Mouse (Mus musculus) hindbrain, embryonic 16.5 days (tissue): ENCODE data around the gene Sppl2b. TPM values are rescaled to one million over a fixed set of nuclear protein-coding genes. Genes with fewer than 3 reads are reported as not detected.
A peak's percentile ranks its signal among the peaks of the same experiment; 100 is the strongest.

Experiments used
- ATAC-seq: fragments of 200-750 bp; cut with Nextera tagmentation; 2 replicates; pipeline ENCODE4 v1.8.0; 2017; ENCODE audit warnings: moderate TSS enrichment, moderate library complexity
- H3K27ac ChIP-seq: fragments of 300-500 bp; sonication (generic); 2 replicates; pipeline ENCODE4 v1.5.1; 2014; ENCODE audit warnings: low read depth, mild to moderate bottlenecking, control low read depth, low read length, moderate library complexity
- H3K27me3 ChIP-seq: fragments of 300-500 bp; sonication (generic); replicated peaks from 2 replicates; pipeline ENCODE4 v1.6.1; 2014; ENCODE audit warnings: low read length; ENCODE audit not compliant: control insufficient read depth, insufficient read depth
- H3K36me3 ChIP-seq: fragments of 300-500 bp; sonication (generic); 2 replicates; pipeline ENCODE4 v1.6.1; 2014; ENCODE audit warnings: mild to moderate bottlenecking, low read length, moderate library complexity, mixed read lengths; ENCODE audit not compliant: control insufficient read depth, insufficient read depth
- H3K4me1 ChIP-seq: fragments of 300-500 bp; sonication (generic); 2 replicates; pipeline ENCODE4 v1.6.1; 2014; ENCODE audit warnings: low read depth, low read length; ENCODE audit not compliant: control insufficient read depth, insufficient read depth
- H3K4me2 ChIP-seq: fragments of 300-500 bp; sonication (generic); 2 replicates; pipeline ENCODE4 v1.6.1; 2014; ENCODE audit warnings: mild to moderate bottlenecking, low read length, control low read depth, moderate library complexity
- H3K4me3 ChIP-seq: fragments of 300-500 bp; sonication (generic); 2 replicates; pipeline ENCODE4 v1.5.1; 2014; ENCODE audit warnings: mild to moderate bottlenecking, low read length, control low read depth, moderate library complexity
- H3K9ac ChIP-seq: fragments of 300-500 bp; sonication (generic); 2 replicates; pipeline ENCODE4 v1.6.1; 2014; ENCODE audit warnings: low read depth, mild to moderate bottlenecking, control low read depth, low read length, moderate library complexity
- H3K9me3 ChIP-seq: fragments of 300-500 bp; sonication (generic); 2 replicates; pipeline ENCODE4 v1.6.1; 2014; ENCODE audit warnings: mild to moderate bottlenecking, low read length, moderate library complexity; ENCODE audit not compliant: control insufficient read depth
- WGBS: fragments of 180-500 bp; shearing (Covaris S2); extraction: QIAGEN DNeasy Blood & Tissue Kit; methylation state at CpG from one replicate; pipeline ENCODE4 v1.1.7; 2014; 5-methylcytosine and 5-hydroxymethylcytosine counted together
- polyA plus RNA-seq: library from polyadenylated mRNA; unstranded; fragments of >200 nt; fragmentation: Nextera tagmentation; extraction: Ambion mirVana; gene quantifications from 2 replicates; pipeline ENCODE4 v1.2.1, GENCODE M21; 2015

The Sppl2b gene
- polyA plus RNA-seq, 1 experiment from 2014 or later = 92.4 TPM

DNA sequence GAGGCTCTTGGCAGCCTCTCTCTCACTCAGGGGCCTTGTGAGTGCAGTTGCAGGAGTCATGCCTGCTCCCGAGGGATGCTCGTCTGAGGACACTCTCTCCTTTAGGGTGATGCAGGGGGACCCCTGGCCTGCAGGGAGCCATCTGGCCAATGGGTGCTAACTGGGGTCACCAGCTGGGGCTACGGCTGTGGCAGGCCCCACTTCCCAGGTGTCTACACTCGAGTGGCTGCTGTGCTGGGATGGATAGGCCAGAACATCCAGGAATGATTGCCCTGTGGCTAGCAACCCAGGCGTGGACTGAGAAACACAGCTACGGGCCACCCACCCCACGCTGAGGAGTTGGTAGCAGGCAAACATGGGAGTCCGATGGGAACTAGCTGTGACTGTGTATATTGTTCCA, 44.0 kb downstream of the Sppl2b start:
- Histone ChIP-seq H3K27ac (no peak overlapping the region), H3K9ac (no peak overlapping the region), H3K4me3 (no peak overlapping the region), H3K4me1 (peaks cover 14% of the 10 kb centered on the region), H3K27me3 (no peaks in the 10 kb centered on the region), H3K4me2 (peak overlapping the region; percentile 70), H3K36me3 (peaks cover 26% of the 10 kb centered on the region), H3K9me3 (no peaks in the 10 kb centered on the region)
- no peak for ATAC-seq
- 91% methylated on average over 8 of the region's 8 CpGs for WGBS

GRCm38 (mm10) chr10:80899591-80900317, 44.7 kb downstream of the Sppl2b start:
- Histone ChIP-seq H3K9ac (peak overlapping the region; percentile 94), H3K36me3 (peaks cover 33% of the 10 kb centered on the region), H3K4me3 (peak overlapping the region; percentile 91), H3K27me3 (no peaks in the 10 kb centered on the region), H3K27ac (peak overlapping the region; percentile 94), H3K9me3 (no peaks in the 10 kb centered on the region), H3K4me2 (peak overlapping the region; percentile 70), H3K4me1 (peaks cover 14% of the 10 kb centered on the region)
- WGBS = 15% methylated on average over 24 of the region's 25 CpGs
- ATAC-seq = no peak

DNA sequence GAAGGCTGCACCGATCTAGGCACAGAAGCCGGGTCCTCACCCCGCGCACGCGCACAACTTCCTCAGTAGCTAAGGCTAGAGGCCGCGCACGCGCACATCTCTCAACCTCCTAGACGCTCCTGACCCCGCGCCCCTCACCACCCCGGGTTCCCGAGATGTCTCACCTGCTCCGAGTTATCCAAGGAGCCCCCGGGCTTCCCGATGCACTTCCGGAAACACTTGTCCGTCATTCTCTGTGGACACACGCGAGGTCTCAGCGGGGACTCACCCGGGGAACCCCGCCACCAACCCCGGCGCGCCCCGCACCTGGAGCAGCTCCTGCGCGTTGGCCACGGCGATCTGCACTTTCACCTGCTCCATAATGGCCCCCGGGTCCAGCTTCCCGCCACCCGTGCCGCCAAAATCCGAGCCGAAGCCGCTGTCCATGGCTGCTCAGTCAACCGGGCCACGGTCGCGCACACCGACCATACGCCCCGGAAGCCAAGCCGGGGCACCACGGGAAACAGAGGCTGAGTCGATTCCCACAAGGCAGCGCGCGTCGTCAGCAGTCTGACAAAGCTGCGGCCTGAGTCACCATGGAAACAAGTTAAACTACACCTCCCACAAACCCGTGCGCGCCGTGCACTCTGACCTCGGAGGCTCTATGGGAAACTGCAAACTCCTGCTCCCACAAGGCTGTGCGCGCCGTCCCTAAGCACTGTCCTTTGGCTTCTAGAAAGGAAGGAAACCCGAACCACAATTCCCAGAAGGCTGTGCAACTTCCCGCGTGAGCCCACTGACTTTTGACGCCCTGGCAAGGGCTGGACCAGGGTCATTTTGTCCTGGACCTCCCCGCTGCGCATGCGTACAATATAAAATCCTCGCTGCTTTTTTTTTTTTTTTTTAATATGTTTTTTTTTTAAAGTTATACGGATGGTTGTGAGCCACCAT, 45.5 kb downstream of the Sppl2b start, which contains the start of gene Timm13:
TSS of gene Timm13 (minus strand) at position 652 of the 930 bp plus-strand sequence.
- Histone ChIP-seq H3K4me2 (peak within 1 kb of the TSS; percentile 70), H3K9ac (peak within 1 kb of the TSS; percentile 94), H3K4me3 (peak within 1 kb of the TSS; percentile 91), H3K27ac (peak within 1 kb of the TSS; percentile 94), H3K27me3 (no peaks in the 10 kb centered on the region), H3K9me3 (no peaks in the 10 kb centered on the region), H3K4me1 (peaks cover 14% of the 10 kb centered on the region), H3K36me3 (peaks cover 40% of the 10 kb centered on the region)
- under 1% methylated on average over 71 of the region's 72 CpGs for WGBS
- ATAC-seq = peak; percentile 96

DNA sequence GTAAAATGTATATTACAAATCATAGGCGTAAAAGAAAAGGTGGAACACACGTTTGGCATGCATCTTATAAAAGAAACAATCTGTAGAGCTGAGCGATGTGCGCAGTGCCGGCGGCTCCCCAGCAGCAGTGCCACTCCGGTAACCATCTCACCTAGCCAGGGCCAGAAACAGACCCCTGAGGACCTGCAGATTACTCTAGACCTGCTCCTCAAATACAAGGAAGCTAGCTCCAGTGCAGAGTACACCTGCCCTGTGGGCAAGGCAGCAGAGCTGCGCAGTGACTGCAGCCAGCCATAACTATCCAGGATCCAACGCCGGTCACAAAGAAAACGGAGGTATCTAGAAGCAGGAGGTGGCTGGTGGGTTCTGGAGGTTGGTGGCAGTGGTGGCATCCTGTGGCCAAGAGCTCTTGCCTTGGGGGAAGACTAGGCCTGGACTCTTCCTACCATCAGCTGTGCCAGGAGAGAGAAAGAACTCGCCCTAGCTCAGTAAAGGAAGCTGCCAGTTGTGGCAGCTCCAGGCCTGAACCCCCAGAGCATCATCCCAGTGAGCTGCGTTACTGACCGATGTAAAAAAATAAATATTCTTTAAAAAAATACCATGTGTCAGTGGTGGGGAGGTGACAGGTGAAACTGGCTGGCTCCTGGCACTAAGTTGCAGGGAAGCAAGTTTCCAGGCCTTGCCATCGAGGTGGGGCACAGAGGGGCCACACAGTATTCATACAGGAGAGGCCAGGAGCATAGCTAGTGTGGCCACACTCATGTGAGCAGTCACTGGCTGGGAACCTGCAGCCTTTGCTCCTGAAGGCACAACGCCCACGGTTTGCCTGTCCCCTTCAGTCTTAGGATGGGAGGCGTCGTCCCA, 46.6 kb downstream of the Sppl2b start:
- 91% methylated on average over 19 of the region's 19 CpGs for WGBS
- peak overlapping the region; percentile 48 for H3K4me2 ChIP-seq
- H3K4me3 ChIP-seq = peak overlapping the region; percentile 91; the same call in 1 of the 2 replicates
- no peaks in the 10 kb centered on the region for H3K9me3 ChIP-seq
- no peak for ATAC-seq
- no peaks in the 10 kb centered on the region for H3K27me3 ChIP-seq
- peaks cover 47% of the 10 kb centered on the region for H3K36me3 ChIP-seq
- peak overlapping the region; percentile 70 for H3K27ac ChIP-seq
- H3K4me1 ChIP-seq = peaks cover 14% of the 10 kb centered on the region
- peak overlapping the region; percentile 38 for H3K9ac ChIP-seq

DNA sequence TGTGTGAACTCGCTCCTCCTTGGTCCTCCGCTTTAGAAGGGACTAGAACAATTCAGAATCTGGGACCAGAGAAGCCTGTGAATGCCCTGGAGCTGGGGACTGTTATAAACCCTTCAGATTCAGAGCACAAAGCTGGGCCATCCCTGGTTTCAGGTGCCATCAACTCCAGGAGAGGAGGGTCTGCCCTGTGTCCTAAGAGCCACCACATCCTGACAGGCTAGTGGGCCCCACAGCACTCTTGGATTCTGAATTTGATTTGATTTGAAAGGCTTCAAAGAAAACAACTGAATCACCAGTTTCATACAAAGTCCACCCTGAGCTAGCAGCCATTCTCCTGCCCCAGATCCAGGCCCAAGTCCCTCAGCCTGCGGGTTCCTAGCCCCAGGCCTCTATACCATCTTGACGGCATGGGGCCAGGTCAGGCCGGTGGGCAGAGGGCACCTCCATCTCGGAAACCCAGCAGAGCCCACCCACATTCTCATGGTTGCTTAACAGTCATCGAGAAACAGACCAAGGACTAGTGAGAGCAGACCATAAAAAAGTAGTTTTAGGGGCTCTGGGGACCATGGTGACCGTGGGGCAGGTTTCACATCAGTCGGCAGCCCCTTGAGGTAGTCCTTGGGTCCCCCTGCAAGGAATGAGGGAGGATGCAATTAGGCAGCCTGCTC, 47.3 kb downstream of the Sppl2b start:
- peaks cover 14% of the 10 kb centered on the region for H3K4me1 ChIP-seq
- H3K36me3 ChIP-seq = peaks cover 48% of the 10 kb centered on the region
- no peak overlapping the region for H3K4me3 ChIP-seq
- H3K27ac ChIP-seq = no peak overlapping the region
- 96% methylated on average over 9 of the region's 9 CpGs for WGBS
- H3K9me3 ChIP-seq = no peaks in the 10 kb centered on the region
- H3K4me2 ChIP-seq = no peak overlapping the region
- ATAC-seq = no peak
- no peaks in the 10 kb centered on the region for H3K27me3 ChIP-seq
- H3K9ac ChIP-seq = no peak overlapping the region

DNA sequence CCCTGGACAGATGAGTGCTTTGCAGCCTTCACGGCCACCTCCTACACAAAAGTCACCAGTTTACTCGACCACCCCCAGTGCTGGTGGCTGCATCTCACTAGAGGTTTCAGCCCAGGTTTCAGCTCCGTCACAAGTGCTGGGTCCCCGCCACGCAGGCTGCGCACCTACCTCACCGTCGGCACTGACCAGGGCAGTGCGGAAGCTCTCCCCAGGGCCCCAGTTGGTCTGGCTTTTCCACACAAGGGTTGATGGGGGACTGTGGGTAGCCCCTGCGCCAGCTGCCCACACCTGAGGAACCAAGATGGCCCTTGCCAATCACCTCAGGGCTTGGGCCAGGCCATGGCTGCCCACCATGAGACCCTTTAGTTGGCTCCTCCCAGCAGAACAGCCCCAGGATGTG, 48.2 kb downstream of the Sppl2b start:
- peaks cover 14% of the 10 kb centered on the region for H3K4me1 ChIP-seq
- no peak overlapping the region for H3K4me3 ChIP-seq
- WGBS = 94% methylated on average over 10 of the region's 10 CpGs
- peaks cover 56% of the 10 kb centered on the region for H3K36me3 ChIP-seq
- no peak overlapping the region for H3K27ac ChIP-seq
- no peak overlapping the region for H3K9ac ChIP-seq
- no peaks in the 10 kb centered on the region for H3K27me3 ChIP-seq
- no peak for ATAC-seq
- H3K9me3 ChIP-seq = no peaks in the 10 kb centered on the region
- H3K4me2 ChIP-seq = no peak overlapping the region

GRCm38 (mm10) chr10:80904004-80904693, 49.1 kb downstream of the Sppl2b start:
- H3K36me3 ChIP-seq = peaks cover 55% of the 10 kb centered on the region
- no peaks in the 10 kb centered on the region for H3K9me3 ChIP-seq
- no peak overlapping the region for H3K4me3 ChIP-seq
- WGBS = 86% methylated on average over 28 of the region's 28 CpGs
- H3K9ac ChIP-seq = no peak overlapping the region
- no peak for ATAC-seq
- H3K27me3 ChIP-seq = no peaks in the 10 kb centered on the region
- H3K4me1 ChIP-seq = peaks cover 11% of the 10 kb centered on the region
- no peak overlapping the region for H3K27ac ChIP-seq
- H3K4me2 ChIP-seq = no peak overlapping the region

GRCm38 (mm10) chr10:80904709-80905108, 49.6 kb downstream of the Sppl2b start:
- Histone ChIP-seq H3K36me3 (peaks cover 59% of the 10 kb centered on the region), H3K9me3 (no peaks in the 10 kb centered on the region)

More at GRCm38 (mm10) chr10:80904709-80905108, 49.6 kb downstream of the Sppl2b start:
- H3K27me3 ChIP-seq = no peaks in the 10 kb centered on the region
- ATAC-seq = no peak
- no peak overlapping the region for H3K4me3 ChIP-seq
- no peak overlapping the region for H3K27ac ChIP-seq
- WGBS = 91% methylated on average over 11 of the region's 11 CpGs
- H3K4me2 ChIP-seq = no peak overlapping the region
- peaks cover 5% of the 10 kb centered on the region for H3K4me1 ChIP-seq
- H3K9ac ChIP-seq = no peak overlapping the region
